Mouse (Mus musculus): ENCODE data around the gene Desi1.
A peak's percentile ranks its signal among the peaks of the same experiment; 100 is the strongest.

Desi1 gene

GRCm38 (mm10) chr15:82033762-82034161 is at the start of gene Desi1:
TSS of gene Desi1 (minus strand) at chr15:82033862.
- DNase-seq: no peak

GRCm38 (mm10) chr15:82081161-82081560 is 47.5 kb upstream of the Desi1 start:
- DNase-seq: peak; percentile 46 to 59

- no peak for DNase-seq
These were observed 46.2 kb upstream of the Desi1 start for GRCm38 (mm10) chr15:82079883-82080282.

- no peak for DNase-seq
These were observed 39.8 kb upstream of the Desi1 start for GRCm38 (mm10) chr15:82073490-82073889.

GRCm38 (mm10) chr15:82071816-82072469 is 38.3 kb upstream of the Desi1 start:
- no peak for DNase-seq

- no peak for DNase-seq
These were observed 36.2 kb upstream of the Desi1 start, which contains the start of gene Mei1 for GRCm38 (mm10) chr15:82069898-82070297. TSS of gene Mei1 (plus strand) at chr15:82069996.

GRCm38 (mm10) chr15:82065511-82065910 is 31.8 kb upstream of the Desi1 start:
- DNase-seq: peak; percentile 74

- no peak for DNase-seq
These were observed 30.2 kb upstream of the Desi1 start for GRCm38 (mm10) chr15:82063909-82064308.

- DNase-seq: no peak
These were observed 25.1 kb upstream of the Desi1 start, which contains the start of gene 4930407I10Rik for GRCm38 (mm10) chr15:82058719-82059201. TSS of gene 4930407I10Rik (plus strand) at chr15:82059151.

GRCm38 (mm10) chr15:82052544-82052943 is 18.9 kb upstream of the Desi1 start:
- no peak for DNase-seq

GRCm38 (mm10) chr15:82047080-82047883 is 13.6 kb upstream of the Desi1 start, which contains the start of gene Snu13:
TSS of gene Snu13 (minus strand) at chr15:82047598.
- peak; percentile 95 for DNase-seq

GRCm38 (mm10) chr15:82046246-82046891 is 12.7 kb upstream of the Desi1 start:
- no peak for DNase-seq

- peak; percentile 41 to 54 for DNase-seq
These were observed 10.6 kb upstream of the Desi1 start for GRCm38 (mm10) chr15:82044166-82044784.

- DNase-seq: peak; percentile 69 to 72
These were observed 7.0 kb upstream of the Desi1 start for GRCm38 (mm10) chr15:82040650-82041049.

GRCm38 (mm10) chr15:82035904-82036689 is 2.4 kb upstream of the Desi1 start:
- DNase-seq: peak; percentile 65 to 70

- no peak for DNase-seq
These were observed 1.3 kb downstream of the Desi1 start for GRCm38 (mm10) chr15:82032386-82032785.

GRCm38 (mm10) chr15:82027726-82028125 is 5.9 kb downstream of the Desi1 start:
- peak in 1 of 2 experiments; percentile 17 for DNase-seq

GRCm38 (mm10) chr15:82027276-82027675 is 6.4 kb downstream of the Desi1 start:
- no peak for DNase-seq

- DNase-seq: no peak
These were observed 9.6 kb downstream of the Desi1 start for GRCm38 (mm10) chr15:82023965-82024635.

- DNase-seq: no peak
These were observed 11.1 kb downstream of the Desi1 start for GRCm38 (mm10) chr15:82022535-82023088.

- DNase-seq: no peak
These were observed 14.4 kb downstream of the Desi1 start for GRCm38 (mm10) chr15:82019288-82019687.

Data from B cell, adult 2 months (primary cell).